Mouse (Mus musculus) testis, adult 2 months (tissue): ENCODE results near the gene Ssh1.

ENCODE experiments used
- CTCF ChIP-seq: fragments of 200-500 bp; IDR thresholded peaks from 2 replicates; pipeline ENCODE4 v1.5.1; 2012; ENCODE audit warnings: low read depth, mild to moderate bottlenecking, inconsistent platforms, low read length, moderate library complexity; ENCODE audit not compliant: control insufficient read depth, insufficient read depth, insufficient replicate concordance
- POLR2A ChIP-seq: fragments of 200-500 bp; IDR thresholded peaks from 2 replicates; pipeline ENCODE4 v1.6.1; 2012; ENCODE audit warnings: low read depth, mild to moderate bottlenecking, inconsistent platforms, low read length, moderate library complexity; ENCODE audit not compliant: control insufficient read depth

DNA sequence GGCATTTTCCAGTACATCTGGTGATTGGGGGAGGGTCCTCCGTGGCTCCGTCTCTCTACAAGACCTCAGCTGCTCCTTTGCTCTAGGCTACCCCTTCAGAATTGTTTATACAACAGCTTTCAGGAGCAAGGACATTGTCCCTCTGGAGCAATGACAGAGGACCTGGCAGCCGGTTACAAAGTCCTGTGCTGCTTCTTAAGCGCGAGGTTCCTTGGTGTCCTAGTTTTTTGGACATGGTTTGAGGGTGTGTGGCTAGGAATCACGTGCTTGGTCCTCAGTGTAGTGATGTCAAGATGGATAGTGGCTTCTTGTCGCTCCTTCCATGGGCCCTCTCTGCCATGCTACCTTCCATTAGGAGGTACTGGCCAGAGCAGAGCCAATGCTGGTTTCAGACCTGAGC is 40.7 kb upstream of the Ssh1 start:
- TF ChIP-seq CTCF = no peak
- no peak for TF ChIP-seq POLR2A
